Mouse (Mus musculus) intestine, embryonic 14.5 days (tissue): ENCODE measurements around the gene Tnk2. TPM values are rescaled to one million over a fixed set of nuclear protein-coding genes. Genes with fewer than 3 reads are reported as not detected.

Experiments used
- ATAC-seq: fragments of 200-750 bp; cut with Nextera tagmentation; replicated peaks from 2 replicates; pipeline ENCODE4 v1.8.0; 2017; ENCODE audit warnings: low read depth, moderate number of reproducible peaks, moderate TSS enrichment, moderate library complexity; ENCODE audit not compliant: low FRiP score, low TSS enrichment
- DNase-seq: peaks from one replicate; pipeline ENCODE4 v3.0.0-alpha.2; 2018; ENCODE audit warnings: low spot score
- H3K27ac ChIP-seq: fragments of 300-500 bp; sonication (generic); 2 replicates; pipeline ENCODE4 v1.5.1; 2014; ENCODE audit warnings: low read depth, mild to moderate bottlenecking, control low read depth
- H3K27me3 ChIP-seq: fragments of 300-500 bp; sonication (generic); replicated peaks from 2 replicates; pipeline ENCODE4 v1.6.1; 2014; ENCODE audit warnings: low read length, control low read depth; ENCODE audit not compliant: control insufficient read depth, insufficient read depth
- H3K36me3 ChIP-seq: fragments of 300-500 bp; sonication (generic); 2 replicates; pipeline ENCODE4 v1.6.1; 2014; ENCODE audit warnings: low read length, control low read depth; ENCODE audit not compliant: control insufficient read depth, insufficient read depth
- H3K4me1 ChIP-seq: fragments of 300-500 bp; sonication (generic); replicated peaks from 2 replicates; pipeline ENCODE4 v1.6.1; 2014; ENCODE audit warnings: low read length, control low read depth, mixed read lengths; ENCODE audit not compliant: control insufficient read depth, insufficient read depth
- H3K4me2 ChIP-seq: fragments of 300-500 bp; sonication (generic); 2 replicates; pipeline ENCODE4 v1.6.1; 2014; ENCODE audit warnings: low read length
- H3K4me3 ChIP-seq: fragments of 300-500 bp; sonication (generic); 2 replicates; pipeline ENCODE4 v1.5.1; 2014; ENCODE audit warnings: low read depth, low read length, control low read depth, mixed read lengths
- H3K9ac ChIP-seq: fragments of 300-500 bp; sonication (generic); 2 replicates; pipeline ENCODE4 v1.6.1; 2014; ENCODE audit warnings: mild to moderate bottlenecking, low read length
- H3K9me3 ChIP-seq: fragments of 300-500 bp; sonication (generic); 2 replicates; pipeline ENCODE4 v1.6.1; 2016; ENCODE audit warnings: low read length, control low read depth; ENCODE audit not compliant: control insufficient read depth
- WGBS: fragments of 180-500 bp; shearing (Covaris S2); extraction: QIAGEN DNeasy Blood & Tissue Kit; methylation state at CpG from one replicate; pipeline ENCODE4 v1.1.7; 2014; 5-methylcytosine and 5-hydroxymethylcytosine counted together
- polyA plus RNA-seq: library from polyadenylated mRNA; unstranded; fragments of >200 nt; fragmentation: Nextera tagmentation; extraction: Ambion mirVana; gene quantifications from 2 replicates; pipeline ENCODE4 v1.2.1, GENCODE M21; 2014

The Tnk2 gene
- polyA plus RNA-seq, 1 experiment from 2014 or later, result 13.0 TPM

DNA sequence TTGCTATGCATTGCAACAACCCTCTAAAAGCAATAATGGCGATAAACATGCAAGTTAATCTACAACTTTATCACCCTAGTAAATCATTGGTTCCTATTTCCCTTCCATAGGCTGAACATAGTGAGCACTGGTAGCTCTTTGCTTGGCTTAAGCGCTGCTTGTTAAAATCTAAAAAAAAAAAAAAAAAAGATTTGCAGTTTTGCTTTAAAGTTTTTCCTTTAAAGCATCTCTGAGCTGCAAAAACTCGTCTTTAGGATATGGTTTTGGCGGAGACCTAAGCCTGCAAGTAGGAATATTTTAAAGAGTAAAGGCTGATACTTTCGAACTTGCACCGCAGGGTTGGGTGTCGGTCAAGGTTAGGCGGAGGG lies 35.3 kb upstream of the Tnk2 start:
- peak overlapping the region; percentile 73 for H3K4me2 ChIP-seq
- no peaks in the 10 kb centered on the region for H3K4me1 ChIP-seq
- DNase-seq (no peak), ATAC-seq (peak; percentile 52; the same call in 1 of the 2 replicates)
- H3K27ac ChIP-seq, result peak overlapping the region; percentile 71
- no peaks in the 10 kb centered on the region for H3K27me3 ChIP-seq
- H3K9me3 ChIP-seq, result no peaks in the 10 kb centered on the region
- peak overlapping the region; percentile 59 for H3K4me3 ChIP-seq
- peak overlapping the region; percentile 34 for H3K9ac ChIP-seq
- 8% methylated on average over 8 of the region's 8 CpGs for WGBS
- H3K36me3 ChIP-seq, result no peaks in the 10 kb centered on the region

DNA sequence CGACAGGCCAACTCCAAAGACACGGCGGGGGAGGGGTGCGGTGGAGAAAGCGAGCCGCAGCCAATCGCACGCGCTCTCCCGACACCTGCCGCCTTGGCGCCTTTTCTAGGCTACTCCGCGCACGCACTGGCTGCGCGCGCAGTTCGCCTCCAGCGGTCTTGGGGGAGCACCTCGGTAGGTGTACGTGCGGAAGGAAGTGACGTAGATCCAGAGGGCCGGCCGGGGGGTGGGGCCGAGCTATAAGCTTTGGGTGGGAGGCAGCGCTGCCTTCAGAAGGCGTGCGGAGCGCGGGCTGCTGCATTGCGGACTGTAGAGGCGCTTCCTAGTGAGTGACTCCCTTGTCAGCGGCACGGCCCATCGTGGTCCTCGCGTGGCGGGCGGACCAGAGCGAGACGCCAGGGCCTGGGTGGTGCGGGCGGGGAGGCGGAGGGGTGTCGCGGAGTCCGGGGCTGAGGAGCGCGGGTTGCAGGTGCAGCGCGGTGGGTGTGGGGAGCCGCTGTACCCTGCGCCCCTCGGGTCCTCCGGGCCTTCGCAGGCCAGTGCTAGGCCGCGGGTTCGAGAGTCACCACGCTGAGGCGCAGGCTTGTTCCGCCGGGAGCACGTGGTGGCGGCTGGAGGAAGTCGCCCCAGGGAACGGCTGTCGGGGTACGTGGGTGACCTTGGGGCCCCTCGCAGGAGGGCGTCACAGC lies 34.8 kb upstream of the Tnk2 start, which contains the start of gene Tfrc:
Tfrc (plus strand) TSS at position 209 of the 689 bp plus-strand sequence.
- DNase-seq (peak; percentile 98), ATAC-seq (peak; percentile 98)
- under 1% methylated on average over 72 of the region's 73 CpGs for WGBS
- peak within 1 kb of the TSS; percentile 73 for H3K4me2 ChIP-seq
- H3K27me3 ChIP-seq, result no peaks in the 10 kb centered on the region
- H3K4me3 ChIP-seq, result peak within 1 kb of the TSS; percentile 59
- H3K4me1 ChIP-seq, result no peaks in the 10 kb centered on the region
- no peaks in the 10 kb centered on the region for H3K9me3 ChIP-seq
- no peaks in the 10 kb centered on the region for H3K36me3 ChIP-seq
- peak within 1 kb of the TSS; percentile 88 for H3K27ac ChIP-seq
- peak within 1 kb of the TSS; percentile 62 for H3K9ac ChIP-seq

- no peaks in the 10 kb centered on the region for H3K4me1 ChIP-seq
- H3K27me3 ChIP-seq, result no peaks in the 10 kb centered on the region
- peak overlapping the region; percentile 88; the same call in 1 of the 2 replicates for H3K27ac ChIP-seq
- DNase-seq (no peak), ATAC-seq (no peak)
- no peaks in the 10 kb centered on the region for H3K9me3 ChIP-seq
- peak overlapping the region; percentile 73 for H3K4me2 ChIP-seq
- peaks cover 4% of the 10 kb centered on the region for H3K36me3 ChIP-seq
- under 1% methylated on average over 14 of the region's 14 CpGs for WGBS
- H3K9ac ChIP-seq, result peak overlapping the region; percentile 62
- H3K4me3 ChIP-seq, result peak overlapping the region; percentile 59
These were observed 34.3 kb upstream of the Tnk2 start for GRCm38 (mm10) chr16:32609401-32609779.

- Histone ChIP-seq H3K27ac (no peak overlapping the region), H3K27me3 (no peaks in the 10 kb centered on the region), H3K36me3 (peaks cover 17% of the 10 kb centered on the region), H3K4me1 (no peaks in the 10 kb centered on the region), H3K9ac (0 out of 2 replicates have a peak overlapping the region, but pooled peaks have one; percentile 0), H3K4me3 (peak overlapping the region; percentile 59), H3K9me3 (no peaks in the 10 kb centered on the region), H3K4me2 (peak overlapping the region; percentile 73)
- 65% methylated on average over 5 of the region's 5 CpGs for WGBS
- DNase-seq, result no peak
- ATAC-seq, result no peak
These were observed 33.0 kb upstream of the Tnk2 start for GRCm38 (mm10) chr16:32610460-32611255.

DNA sequence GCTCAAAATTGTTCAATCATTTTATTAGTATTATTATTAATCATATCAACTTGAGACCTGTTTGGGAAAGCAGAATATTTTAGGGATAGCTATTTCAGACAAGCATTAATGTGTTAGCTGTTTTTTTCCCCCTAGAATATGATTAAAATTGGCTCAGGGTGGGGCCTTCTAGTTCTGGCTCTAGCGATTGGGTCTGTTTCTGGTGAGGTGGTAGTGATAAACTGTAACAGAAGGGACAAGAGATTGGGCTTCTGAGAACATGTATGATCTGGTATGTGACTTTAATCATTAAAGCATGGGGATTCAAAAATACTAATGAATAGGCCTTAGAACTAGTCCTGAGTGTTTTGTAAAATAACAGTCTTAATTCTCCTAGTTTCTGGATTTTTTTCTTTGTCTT lies 31.6 kb upstream of the Tnk2 start:
- no peak for ATAC-seq
- Histone ChIP-seq H3K36me3 (peaks cover 31% of the 10 kb centered on the region), H3K4me3 (no peak overlapping the region), H3K4me2 (no peak overlapping the region), H3K9ac (no peak overlapping the region), H3K9me3 (no peaks in the 10 kb centered on the region), H3K27ac (no peak overlapping the region), H3K4me1 (no peaks in the 10 kb centered on the region), H3K27me3 (no peaks in the 10 kb centered on the region)
- DNase-seq, result no peak
- 83% methylated on average over 1 of the region's 1 CpGs for WGBS

DNA sequence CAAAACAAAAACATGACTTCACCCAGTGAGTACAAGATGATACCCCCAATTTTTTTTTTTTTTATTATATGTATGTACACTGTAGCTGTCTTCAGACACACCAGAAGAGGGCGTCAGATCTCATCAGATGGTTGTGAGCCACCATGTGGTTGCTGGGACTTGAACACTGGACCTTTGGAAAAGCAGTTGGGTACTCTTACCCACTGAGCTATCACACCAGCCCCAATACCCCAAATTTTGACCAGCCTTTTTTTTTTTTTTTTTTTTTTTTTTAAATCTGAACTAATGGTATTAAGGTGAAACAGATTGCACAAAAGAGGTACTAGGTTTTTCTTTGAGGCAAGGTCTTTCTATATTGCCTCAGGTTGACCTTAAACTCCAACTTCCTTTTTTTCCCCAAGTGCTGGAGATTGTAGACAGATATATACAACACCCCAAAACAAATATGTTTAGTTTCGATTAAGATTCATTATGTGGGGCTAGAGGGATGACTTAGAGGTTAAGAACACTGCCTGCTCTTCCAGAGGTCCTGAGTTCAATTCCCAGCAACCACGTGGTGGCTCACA lies 30.3 kb upstream of the Tnk2 start:
- WGBS, result 72% methylated on average over 3 of the region's 3 CpGs
- no peak for DNase-seq
- ATAC-seq, result no peak
- Histone ChIP-seq H3K36me3 (peaks cover 42% of the 10 kb centered on the region), H3K4me1 (no peaks in the 10 kb centered on the region), H3K4me3 (no peak overlapping the region), H3K4me2 (no peak overlapping the region), H3K27me3 (no peaks in the 10 kb centered on the region), H3K27ac (no peak overlapping the region), H3K9ac (no peak overlapping the region), H3K9me3 (no peaks in the 10 kb centered on the region)

GRCm38 (mm10) chr16:32614047-32614446 lies 29.6 kb upstream of the Tnk2 start:
- no peak for DNase-seq
- 61% methylated on average over 4 of the region's 4 CpGs for WGBS
- H3K36me3 ChIP-seq, result peaks cover 49% of the 10 kb centered on the region
- no peak overlapping the region for H3K27ac ChIP-seq
- ATAC-seq, result no peak
- no peaks in the 10 kb centered on the region for H3K4me1 ChIP-seq
- no peaks in the 10 kb centered on the region for H3K27me3 ChIP-seq
- no peak overlapping the region for H3K9ac ChIP-seq
- no peak overlapping the region for H3K4me2 ChIP-seq
- no peaks in the 10 kb centered on the region for H3K9me3 ChIP-seq
- no peak overlapping the region for H3K4me3 ChIP-seq

- Histone ChIP-seq H3K9me3 (no peaks in the 10 kb centered on the region), H3K4me3 (no peak overlapping the region), H3K27me3 (no peaks in the 10 kb centered on the region), H3K4me1 (no peaks in the 10 kb centered on the region), H3K27ac (no peak overlapping the region), H3K36me3 (peaks cover 95% of the 10 kb centered on the region), H3K9ac (no peak overlapping the region), H3K4me2 (no peak overlapping the region)
- 90% methylated on average over 1 of the region's 1 CpGs for WGBS
- DNase-seq (no peak), ATAC-seq (no peak)
These were observed 24.7 kb upstream of the Tnk2 start for GRCm38 (mm10) chr16:32618946-32619345.
